Mouse (Mus musculus): ENCODE measurements at regions not wholly inside any gene's neighbourhood (a gene's known extent, or its start where the extent isn't known, plus 50 kb on each side); places are given as distances from the start of the nearest gene placed in this dataset.

DNA sequence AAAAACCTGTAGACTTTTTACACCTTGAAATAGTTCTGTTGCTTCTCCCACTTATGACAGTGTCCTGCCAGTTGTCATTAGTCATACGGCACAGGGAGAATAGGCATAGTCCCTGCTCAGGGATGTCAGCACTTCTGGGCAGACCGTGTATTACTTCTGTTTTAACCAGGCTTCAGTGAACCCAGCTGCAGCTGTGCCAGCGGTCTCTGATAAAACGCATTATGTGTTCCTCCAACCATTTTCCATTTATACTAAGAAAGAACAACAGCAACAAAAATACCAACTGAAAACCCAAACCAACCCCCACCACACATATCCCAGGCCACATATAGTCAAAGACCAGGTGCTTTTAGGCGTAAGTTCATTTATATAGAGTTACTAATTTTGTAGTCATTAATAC, 83.1 kb upstream of the Prdm1 start:
- Histone ChIP-seq H3K4me1 (ENCODE audit: control insufficient read depth, insufficient read depth, low read length) (no peaks in the 10 kb centered on the region), H3K9ac (ENCODE audit: low read length) (no peak overlapping the region), H3K4me2 (ENCODE audit: low read depth, low read length) (no peak overlapping the region), H3K36me3 (ENCODE audit: control insufficient read depth, insufficient read depth, low read length) (no peaks in the 10 kb centered on the region), H3K27me3 (ENCODE audit: control insufficient read depth, insufficient read depth, low read length) (no peaks in the 10 kb centered on the region), H3K27ac (ENCODE audit: low read length) (no peak overlapping the region), H3K4me3 (replicated peaks; ENCODE audit: low read length) (no peak overlapping the region), H3K9me3 (replicated peaks; ENCODE audit: control insufficient read depth, low read length) (no peaks in the 10 kb centered on the region)
- ATAC-seq (ENCODE audit: insufficient read depth, low FRiP score), result no peak
- WGBS, result 88% methylated on average over 5 of the region's 5 CpGs

DNA sequence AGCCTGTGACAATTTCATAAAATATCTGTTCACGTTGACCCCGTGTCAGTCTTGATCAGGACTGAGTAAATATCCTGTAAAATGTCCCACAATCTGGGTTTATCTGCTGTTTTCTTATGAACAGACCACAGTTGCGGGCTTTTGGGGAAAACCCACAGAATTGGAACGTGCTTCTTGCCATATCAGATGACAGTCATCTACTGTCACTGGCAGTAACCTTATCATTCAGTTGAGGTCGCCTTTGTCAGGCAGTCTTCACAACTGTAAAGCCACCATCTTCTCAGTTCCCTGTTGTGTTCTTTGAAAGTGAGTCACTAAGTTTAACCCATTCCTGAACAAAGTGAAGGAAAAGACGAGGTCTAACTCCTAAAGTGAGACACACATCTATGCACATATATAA, 80.9 kb upstream of the Prdm1 start:
- no peaks in the 10 kb centered on the region for H3K27me3 ChIP-seq (ENCODE audit: control insufficient read depth, insufficient read depth, low read length)
- no peaks in the 10 kb centered on the region for H3K36me3 ChIP-seq (ENCODE audit: control insufficient read depth, insufficient read depth, low read length)
- H3K4me1 ChIP-seq (ENCODE audit: control insufficient read depth, insufficient read depth, low read length), result no peaks in the 10 kb centered on the region
- H3K9ac ChIP-seq (ENCODE audit: low read length), result no peak overlapping the region
- H3K27ac ChIP-seq (ENCODE audit: low read length), result no peak overlapping the region
- no peak overlapping the region for H3K4me3 ChIP-seq (replicated peaks; ENCODE audit: low read length)
- no peaks in the 10 kb centered on the region for H3K9me3 ChIP-seq (replicated peaks; ENCODE audit: control insufficient read depth, low read length)
- no peak for ATAC-seq (ENCODE audit: insufficient read depth, low FRiP score)
- WGBS, result 74% methylated on average over 6 of the region's 6 CpGs
- H3K4me2 ChIP-seq (ENCODE audit: low read depth, low read length), result no peak overlapping the region

DNA sequence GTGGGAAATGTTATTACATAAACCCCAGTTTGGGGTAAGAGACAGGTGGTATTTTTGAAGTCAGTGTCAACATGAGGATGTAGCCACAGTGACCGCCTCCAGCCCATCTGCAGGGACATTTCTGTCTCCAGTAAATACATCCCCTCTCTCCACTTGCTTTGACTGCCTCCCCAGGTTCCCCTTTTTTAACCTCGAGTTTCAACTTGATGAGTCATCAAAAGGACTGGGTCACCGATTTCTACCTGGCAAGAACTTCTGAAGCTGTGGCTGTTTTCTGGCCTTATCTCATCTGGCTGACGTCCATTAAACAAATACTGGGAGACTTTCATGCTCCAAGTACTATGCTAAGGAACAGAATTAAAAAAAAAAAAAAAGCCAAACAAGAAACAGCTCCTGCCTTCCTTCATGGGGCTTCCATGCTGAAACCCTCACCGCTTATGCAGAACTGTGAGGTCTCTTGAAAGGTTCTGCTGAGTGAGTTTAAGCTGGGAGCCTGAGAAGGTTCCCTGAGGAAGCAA, 79.1 kb upstream of the Prdm1 start:
- Histone ChIP-seq H3K27me3 (ENCODE audit: control insufficient read depth, insufficient read depth, low read length) (no peaks in the 10 kb centered on the region), H3K27ac (ENCODE audit: low read length) (no peak overlapping the region), H3K9me3 (replicated peaks; ENCODE audit: control insufficient read depth, low read length) (no peaks in the 10 kb centered on the region), H3K4me3 (replicated peaks; ENCODE audit: low read length) (no peak overlapping the region), H3K9ac (ENCODE audit: low read length) (no peak overlapping the region), H3K36me3 (ENCODE audit: control insufficient read depth, insufficient read depth, low read length) (no peaks in the 10 kb centered on the region), H3K4me2 (ENCODE audit: low read depth, low read length) (no peak overlapping the region), H3K4me1 (ENCODE audit: control insufficient read depth, insufficient read depth, low read length) (no peaks in the 10 kb centered on the region)
- 49% methylated on average over 5 of the region's 5 CpGs for WGBS
- no peak for ATAC-seq (ENCODE audit: insufficient read depth, low FRiP score)

DNA sequence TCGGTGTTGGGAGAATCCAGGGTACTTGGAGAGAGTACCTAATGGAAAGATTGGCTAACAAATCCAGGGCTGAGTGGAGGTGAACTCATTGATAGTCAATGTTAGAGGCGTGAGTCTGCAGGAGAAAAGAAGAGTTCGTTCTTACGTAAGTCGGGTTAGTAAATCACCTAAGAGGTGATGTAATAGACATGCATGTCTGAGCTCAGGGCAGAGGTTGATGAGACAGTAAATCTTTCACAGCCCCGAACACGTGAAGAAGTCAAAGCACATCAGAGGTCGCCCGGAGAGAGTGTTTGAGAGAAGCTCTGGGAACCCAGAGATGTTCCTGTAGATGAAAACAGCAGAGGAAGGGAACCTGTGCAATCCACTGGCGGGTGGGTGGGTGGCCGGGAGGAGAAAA, 76.2 kb upstream of the Prdm1 start:
- Histone ChIP-seq H3K4me1 (ENCODE audit: control insufficient read depth, insufficient read depth, low read length) (no peaks in the 10 kb centered on the region), H3K9ac (ENCODE audit: low read length) (no peak overlapping the region), H3K4me3 (replicated peaks; ENCODE audit: low read length) (no peak overlapping the region), H3K4me2 (ENCODE audit: low read depth, low read length) (no peak overlapping the region), H3K27ac (ENCODE audit: low read length) (no peak overlapping the region), H3K9me3 (replicated peaks; ENCODE audit: control insufficient read depth, low read length) (no peaks in the 10 kb centered on the region), H3K36me3 (ENCODE audit: control insufficient read depth, insufficient read depth, low read length) (no peaks in the 10 kb centered on the region), H3K27me3 (ENCODE audit: control insufficient read depth, insufficient read depth, low read length) (no peaks in the 10 kb centered on the region)
- WGBS, result 91% methylated on average over 11 of the region's 11 CpGs
- ATAC-seq (ENCODE audit: insufficient read depth, low FRiP score), result no peak

DNA sequence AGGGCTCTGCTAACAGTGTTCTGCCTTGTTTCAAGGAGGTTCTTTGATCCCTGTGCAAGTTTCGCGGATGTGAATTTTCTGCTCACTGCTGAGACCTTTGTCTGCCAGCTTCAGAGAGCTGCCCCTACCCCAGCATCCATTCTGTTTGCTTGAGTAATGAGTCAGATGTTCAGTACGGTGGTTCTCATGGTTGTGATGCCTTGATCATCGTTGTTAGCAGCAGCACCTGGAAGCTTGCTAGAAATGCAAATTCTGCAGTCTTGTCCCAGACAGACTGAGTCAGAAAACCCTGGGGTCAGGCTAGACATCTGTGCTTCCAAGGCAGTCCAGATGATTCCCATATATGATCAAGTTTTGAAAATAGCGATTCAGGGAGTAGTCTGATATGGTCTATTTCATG, 75.2 kb upstream of the Prdm1 start:
- Histone ChIP-seq H3K4me2 (ENCODE audit: low read depth, low read length) (no peak overlapping the region), H3K4me3 (replicated peaks; ENCODE audit: low read length) (no peak overlapping the region), H3K9ac (ENCODE audit: low read length) (no peak overlapping the region), H3K36me3 (ENCODE audit: control insufficient read depth, insufficient read depth, low read length) (no peaks in the 10 kb centered on the region), H3K4me1 (ENCODE audit: control insufficient read depth, insufficient read depth, low read length) (no peaks in the 10 kb centered on the region), H3K9me3 (replicated peaks; ENCODE audit: control insufficient read depth, low read length) (no peaks in the 10 kb centered on the region), H3K27me3 (ENCODE audit: control insufficient read depth, insufficient read depth, low read length) (no peaks in the 10 kb centered on the region), H3K27ac (ENCODE audit: low read length) (no peak overlapping the region)
- ATAC-seq (ENCODE audit: insufficient read depth, low FRiP score), result no peak
- WGBS, result 76% methylated on average over 5 of the region's 5 CpGs

DNA sequence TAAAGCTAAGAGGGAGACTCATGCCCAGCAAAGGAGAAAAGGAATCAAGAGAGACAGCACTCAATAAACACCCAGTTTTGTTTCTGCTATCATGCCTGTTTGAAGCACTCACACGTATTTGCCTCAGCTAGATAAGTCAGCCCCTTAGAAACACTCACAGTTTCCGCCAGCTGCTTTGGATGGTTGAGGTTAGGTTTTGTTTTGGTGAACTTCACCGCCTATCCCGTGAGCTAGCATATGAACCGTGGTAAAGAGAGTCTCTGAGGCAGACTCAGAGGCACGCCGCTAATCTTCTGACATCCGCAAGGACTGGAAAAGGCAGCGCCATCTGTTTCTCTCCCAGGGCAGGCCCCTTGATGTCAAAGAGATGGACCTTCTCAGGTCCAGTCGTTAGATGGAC, 73.2 kb upstream of the Prdm1 start:
- no peaks in the 10 kb centered on the region for H3K27me3 ChIP-seq (ENCODE audit: control insufficient read depth, insufficient read depth, low read length)
- no peak overlapping the region for H3K4me2 ChIP-seq (ENCODE audit: low read depth, low read length)
- 66% methylated on average over 10 of the region's 10 CpGs for WGBS
- ATAC-seq (ENCODE audit: insufficient read depth, low FRiP score), result no peak
- no peak overlapping the region for H3K4me3 ChIP-seq (replicated peaks; ENCODE audit: low read length)
- no peaks in the 10 kb centered on the region for H3K36me3 ChIP-seq (ENCODE audit: control insufficient read depth, insufficient read depth, low read length)
- no peak overlapping the region for H3K9ac ChIP-seq (ENCODE audit: low read length)
- no peak overlapping the region for H3K27ac ChIP-seq (ENCODE audit: low read length)
- H3K9me3 ChIP-seq (replicated peaks; ENCODE audit: control insufficient read depth, low read length), result no peaks in the 10 kb centered on the region
- H3K4me1 ChIP-seq (ENCODE audit: control insufficient read depth, insufficient read depth, low read length), result no peaks in the 10 kb centered on the region

DNA sequence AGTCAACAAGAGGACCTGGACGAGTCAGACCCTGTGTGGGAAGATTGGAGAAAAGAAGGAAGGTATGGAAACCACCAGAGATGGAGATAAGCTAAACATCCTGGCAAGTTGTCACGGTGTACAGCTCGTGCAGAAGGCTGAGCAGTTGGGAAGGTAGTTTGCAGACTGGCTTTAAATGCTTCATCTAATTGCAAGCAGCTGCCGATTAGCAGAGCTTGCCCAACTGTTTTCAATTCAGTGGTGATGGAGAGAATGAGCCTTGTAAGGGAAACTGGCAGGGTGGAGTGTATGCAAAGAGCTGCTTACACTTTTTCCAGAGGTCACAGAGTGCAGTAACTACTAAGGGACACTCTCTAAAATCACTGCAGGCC, 71.6 kb upstream of the Prdm1 start:
- Histone ChIP-seq H3K27me3 (ENCODE audit: control insufficient read depth, insufficient read depth, low read length) (no peaks in the 10 kb centered on the region), H3K9me3 (replicated peaks; ENCODE audit: control insufficient read depth, low read length) (no peaks in the 10 kb centered on the region), H3K36me3 (ENCODE audit: control insufficient read depth, insufficient read depth, low read length) (no peaks in the 10 kb centered on the region), H3K4me2 (ENCODE audit: low read depth, low read length) (no peak overlapping the region), H3K4me3 (replicated peaks; ENCODE audit: low read length) (no peak overlapping the region), H3K4me1 (ENCODE audit: control insufficient read depth, insufficient read depth, low read length) (no peaks in the 10 kb centered on the region), H3K9ac (ENCODE audit: low read length) (no peak overlapping the region), H3K27ac (ENCODE audit: low read length) (no peak overlapping the region)
- 34% methylated on average over 4 of the region's 4 CpGs for WGBS
- ATAC-seq (ENCODE audit: insufficient read depth, low FRiP score), result no peak

DNA sequence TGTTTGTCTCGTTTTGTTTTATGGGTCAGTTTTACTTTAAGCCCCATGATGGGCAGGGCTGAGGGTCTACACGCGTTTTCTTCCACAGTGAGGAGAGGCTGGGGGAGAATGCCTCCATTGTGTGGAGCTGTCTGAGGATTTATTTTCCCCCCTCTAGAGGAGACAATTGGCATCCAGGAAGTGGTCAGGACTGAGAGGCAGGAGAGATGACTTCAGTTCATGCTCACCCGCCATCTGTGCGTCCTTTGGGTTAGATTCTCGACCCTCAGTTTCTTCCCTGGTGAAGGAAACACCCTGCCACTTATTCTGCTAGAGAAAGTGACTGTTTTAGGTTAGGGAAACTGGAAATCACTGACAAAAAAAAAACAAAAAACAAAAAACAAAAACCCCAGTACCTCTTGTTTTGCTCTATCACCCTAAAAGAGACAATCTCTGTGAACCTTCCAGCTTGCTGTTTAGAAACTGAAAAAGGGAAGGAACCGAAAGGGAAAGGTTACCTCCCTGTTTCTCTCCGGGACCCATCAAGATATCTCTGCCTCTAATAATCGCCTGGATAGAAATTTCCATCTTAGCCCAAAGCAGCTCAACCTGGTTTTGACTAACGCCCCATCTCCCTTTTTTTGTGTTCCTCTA, 71.1 kb upstream of the Prdm1 start:
- 74% methylated on average over 10 of the region's 10 CpGs for WGBS
- no peak overlapping the region for H3K4me3 ChIP-seq (replicated peaks; ENCODE audit: low read length)

DNA sequence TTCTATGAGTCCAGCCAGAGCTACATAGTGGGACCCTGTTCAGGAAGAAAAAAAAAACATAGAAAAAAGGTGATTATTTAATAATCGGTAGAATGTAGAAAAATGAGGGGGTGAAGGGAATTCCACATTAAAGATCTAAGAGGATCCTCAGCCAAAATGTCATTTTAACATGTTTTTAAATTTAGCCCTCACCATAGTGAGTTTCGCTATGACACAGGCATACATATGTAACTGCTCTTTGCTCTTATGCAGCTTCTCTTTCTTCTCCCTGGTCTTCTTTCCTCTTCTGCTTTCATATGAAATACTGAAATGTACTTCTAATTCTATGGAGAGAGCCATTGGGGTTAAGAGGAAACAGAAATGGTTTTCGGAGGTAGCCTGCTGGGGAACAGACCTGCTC, 70.3 kb upstream of the Prdm1 start:
- Histone ChIP-seq H3K9me3 (replicated peaks; ENCODE audit: control insufficient read depth, low read length) (no peaks in the 10 kb centered on the region), H3K4me3 (replicated peaks; ENCODE audit: low read length) (no peak overlapping the region), H3K36me3 (ENCODE audit: control insufficient read depth, insufficient read depth, low read length) (no peaks in the 10 kb centered on the region), H3K4me1 (ENCODE audit: control insufficient read depth, insufficient read depth, low read length) (no peaks in the 10 kb centered on the region), H3K4me2 (ENCODE audit: low read depth, low read length) (no peak overlapping the region), H3K27me3 (ENCODE audit: control insufficient read depth, insufficient read depth, low read length) (no peaks in the 10 kb centered on the region), H3K27ac (ENCODE audit: low read length) (no peak overlapping the region), H3K9ac (ENCODE audit: low read length) (no peak overlapping the region)
- no peak for ATAC-seq (ENCODE audit: insufficient read depth, low FRiP score)
- WGBS, result 90% methylated on average over 3 of the region's 3 CpGs

More for the DNA sequence above, 71.1 kb upstream of the Prdm1 start:
- no peak for ATAC-seq (ENCODE audit: insufficient read depth, low FRiP score)
- Histone ChIP-seq H3K27ac (ENCODE audit: low read length) (no peak overlapping the region), H3K27me3 (ENCODE audit: control insufficient read depth, insufficient read depth, low read length) (no peaks in the 10 kb centered on the region), H3K9ac (ENCODE audit: low read length) (no peak overlapping the region), H3K9me3 (replicated peaks; ENCODE audit: control insufficient read depth, low read length) (no peaks in the 10 kb centered on the region), H3K36me3 (ENCODE audit: control insufficient read depth, insufficient read depth, low read length) (no peaks in the 10 kb centered on the region), H3K4me1 (ENCODE audit: control insufficient read depth, insufficient read depth, low read length) (no peaks in the 10 kb centered on the region), H3K4me2 (ENCODE audit: low read depth, low read length) (no peak overlapping the region)

DNA sequence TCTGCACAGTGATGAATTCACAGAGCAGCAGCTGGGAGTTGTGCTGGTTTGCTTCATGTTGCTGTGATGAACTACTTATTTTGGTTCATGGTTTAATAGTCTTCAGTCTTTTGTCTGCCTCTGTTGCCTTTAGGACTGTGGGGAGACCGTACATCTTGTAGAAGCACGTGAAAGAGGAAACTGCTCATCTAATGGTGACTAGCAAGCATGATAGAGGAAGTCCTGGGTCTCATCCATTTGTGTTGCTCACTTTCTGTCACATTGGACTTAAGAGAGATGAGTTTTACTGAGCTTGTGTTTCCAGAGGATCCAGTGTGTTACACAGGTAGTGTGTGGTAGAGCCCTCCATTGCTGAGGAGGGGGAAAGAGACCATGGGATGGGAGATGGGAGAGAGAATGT, 67.6 kb upstream of the Prdm1 start:
- Histone ChIP-seq H3K27me3 (ENCODE audit: control insufficient read depth, insufficient read depth, low read length) (no peaks in the 10 kb centered on the region), H3K4me1 (ENCODE audit: control insufficient read depth, insufficient read depth, low read length) (no peaks in the 10 kb centered on the region), H3K27ac (ENCODE audit: low read length) (no peak overlapping the region), H3K4me2 (ENCODE audit: low read depth, low read length) (no peak overlapping the region), H3K9me3 (replicated peaks; ENCODE audit: control insufficient read depth, low read length) (no peaks in the 10 kb centered on the region), H3K9ac (ENCODE audit: low read length) (no peak overlapping the region), H3K36me3 (ENCODE audit: control insufficient read depth, insufficient read depth, low read length) (no peaks in the 10 kb centered on the region), H3K4me3 (replicated peaks; ENCODE audit: low read length) (no peak overlapping the region)
- WGBS, result 75% methylated on average over 2 of the region's 2 CpGs
- ATAC-seq (ENCODE audit: insufficient read depth, low FRiP score), result no peak

All from stomach, embryonic 16.5 days (tissue).